Comparison of ENCODE assay signal across 8 mouse cellular contexts in genomic region chr7:82029666-82030065, GRCm38 (mm10). TPM values are rescaled to one million over a fixed set of nuclear protein-coding genes. Genes with fewer than 3 reads are reported as not detected.
DNase-seq lines count a peak whose midpoint lies in the region; ATAC-seq and TF ChIP-seq lines count a peak whose summit lies in the region.
"Had no signal": no experiment of that assay in that cellular context is flagged by ENCODE, and none has a peak within 500 bp of the region (broad histone marks: within the 10 kb centered on the region; RNA-seq: fewer than 3 reads in every experiment).

No protein-coding gene starts in this region.

- H3K4me2 ChIP-seq in lung, embryonic 16.5 days (ENCODE audit: low read depth, low read length), result no peak overlapping the region
- H3K4me2 ChIP-seq: liver, embryonic 15.5 days had no signal

- no peak for TF ChIP-seq CTCF in kidney, adult 2 months (conservative IDR thresholded peaks at IDR 0.05; ENCODE audit: insufficient read depth, insufficient read length, low read depth, low read length)

- no peak overlapping the region for H3K27ac ChIP-seq in lung, embryonic 16.5 days (ENCODE audit: low read length)
- H3K27ac ChIP-seq in kidney, adult 2 months (ENCODE audit: insufficient read depth, low read depth, low read length), result no peak overlapping the region
- H3K27ac ChIP-seq: liver, embryonic 15.5 days had no signal

- H3K4me3 ChIP-seq in lung, embryonic 16.5 days (ENCODE audit: low read length), result no peak overlapping the region
- no peak overlapping the region for H3K4me3 ChIP-seq in kidney, adult 2 months (ENCODE audit: insufficient read depth, low read depth, low read length)
- H3K4me3 ChIP-seq: liver, embryonic 15.5 days had no signal

- H3K9ac ChIP-seq in lung, embryonic 16.5 days (ENCODE audit: low read length), result no peak overlapping the region
- H3K9ac ChIP-seq: liver, embryonic 15.5 days had no signal

- WGBS in lung, embryonic 16.5 days, result 38% methylated on average over 9 of the region's 9 CpGs
- WGBS in kidney, adult 2 months, result 21% methylated on average over 9 of the region's 9 CpGs

- no peaks in the 10 kb centered on the region for H3K36me3 ChIP-seq in lung, embryonic 16.5 days (ENCODE audit: control insufficient read depth, insufficient read depth, low read length)
- no peaks in the 10 kb centered on the region for H3K36me3 ChIP-seq in kidney, adult 2 months (ENCODE audit: control insufficient read depth, insufficient read depth, low read length)
- H3K36me3 ChIP-seq: liver, embryonic 15.5 days had no signal

- TF ChIP-seq POLR2A in kidney, adult 2 months (IDR thresholded peaks at IDR 0.05; ENCODE audit: low read depth, low read length), result no peak

- no peaks in the 10 kb centered on the region for H3K27me3 ChIP-seq in lung, embryonic 16.5 days (ENCODE audit: control insufficient read depth, insufficient read depth, low read depth, low read length)
- H3K27me3 ChIP-seq in kidney, adult 2 months (replicated peaks; ENCODE audit: control insufficient read depth, insufficient read depth, low read length), result no peaks in the 10 kb centered on the region
- H3K27me3 ChIP-seq: liver, embryonic 15.5 days had no signal

- no peak for DNase-seq in lung, postnatal 14 days
- DNase-seq in embryo, embryonic 10.5 days (ENCODE audit: low spot score), result peak; percentile 54
- DNase-seq in kidney, adult 2 months, result peak; percentile 50
- DNase-seq in retina, postnatal 7 days (ENCODE audit: low read depth, low spot score), result peak; percentile 13
- DNase-seq in c-Kit-positive CD71-positive TER-119-positive erythroid progenitor cells, embryonic 14.5 days (ENCODE audit: low spot score), result no peak
- DNase-seq in ovary, postnatal 14 days (ENCODE audit: low spot score), result no peak

- no peaks in the 10 kb centered on the region for H3K4me1 ChIP-seq in lung, embryonic 16.5 days (replicated peaks; ENCODE audit: control insufficient read depth, insufficient read depth, low read length)
- H3K4me1 ChIP-seq in kidney, adult 2 months (ENCODE audit: control insufficient read depth, insufficient read depth, low read length), result no peaks in the 10 kb centered on the region
- H3K4me1 ChIP-seq: liver, embryonic 15.5 days had no signal

- peak; percentile 80 for ATAC-seq in lung, embryonic 16.5 days (ENCODE audit: low read depth)

- no peaks in the 10 kb centered on the region for H3K9me3 ChIP-seq in lung, embryonic 16.5 days (ENCODE audit: control insufficient read depth, low read length)
- H3K9me3 ChIP-seq: liver, embryonic 15.5 days had no signal

RNA-seq across cellular contexts. Expression of gene Bnc1, which starts 37.6 kb away (rescaled TPM):
- 1.1 and 1.7 TPM in 2 replicates for polyA plus RNA-seq in lung, embryonic 16.5 days (2015; fragmentation: Nextera tagmentation; extraction: Ambion mirVana)
- polyA plus RNA-seq in kidney, adult 2 months (2012; rRNA removed), result 0.05 and 0.11 TPM in 2 replicates

Comparison
In these comparisons a context has a peak if more than half of its experiments do, and no peak if none do; other contexts are left out.
1. DNase-seq: peak in embryo, embryonic 10.5 days (single experiment), kidney, adult 2 months (single experiment) and retina, postnatal 7 days (single experiment); none in lung, postnatal 14 days (single experiment), c-Kit-positive CD71-positive TER-119-positive erythroid progenitor cells, embryonic 14.5 days (single experiment) and ovary, postnatal 14 days (single experiment).